Comparison of ENCODE assay signal across 27 mouse cellular contexts in the genomic region with DNA sequence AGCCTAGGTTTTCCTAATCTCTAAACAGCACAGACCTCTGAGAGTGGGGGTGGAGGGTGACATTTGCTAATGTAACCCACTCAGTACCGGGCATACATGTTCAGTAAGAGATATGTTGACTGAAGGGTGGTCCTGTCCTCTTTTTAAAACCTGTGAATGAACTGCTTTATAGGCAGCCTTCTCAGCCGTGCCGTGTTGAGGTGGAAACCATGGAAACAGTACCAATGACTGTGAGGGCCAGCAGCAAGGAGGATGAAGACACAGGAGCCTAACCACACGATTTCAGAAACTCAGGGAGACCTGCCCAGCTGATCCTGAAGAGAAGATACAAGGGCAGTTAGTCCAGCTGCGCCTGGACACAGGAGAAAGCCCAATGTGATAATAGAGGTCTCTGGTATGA. TPM values are rescaled to one million over a fixed set of nuclear protein-coding genes. Genes with fewer than 3 reads are reported as not detected.
DNase-seq lines count a peak whose midpoint lies in the region; ATAC-seq and TF ChIP-seq lines count a peak whose summit lies in the region.
"Had no signal": no experiment of that assay in that cellular context is flagged by ENCODE, and none has a peak within 500 bp of the region (broad histone marks: within the 10 kb centered on the region; RNA-seq: fewer than 3 reads in every experiment).

No protein-coding gene starts in this region.

- no peaks in the 10 kb centered on the region for H3K9me3 ChIP-seq in forebrain, postnatal 0 days (ENCODE audit: low read length)
- H3K9me3 ChIP-seq in forebrain, embryonic 15.5 days: no peaks in the 10 kb centered on the region
- H3K9me3 ChIP-seq in hindbrain, embryonic 16.5 days (ENCODE audit: control insufficient read depth, low read length): no peaks in the 10 kb centered on the region
- H3K9me3 ChIP-seq in hindbrain, embryonic 11.5 days (ENCODE audit: control insufficient read depth, low read length): no peaks in the 10 kb centered on the region
- no peaks in the 10 kb centered on the region for H3K9me3 ChIP-seq in neural tube, embryonic 14.5 days (ENCODE audit: control insufficient read depth, low read length)
- H3K9me3 ChIP-seq: forebrain, embryonic 10.5 days; forebrain, embryonic 13.5 days; G1E; heart, embryonic 12.5 days; heart, embryonic 15.5 days; hindbrain, embryonic 13.5 days; intestine, embryonic 15.5 days had no signal

- no peak overlapping the region for H3K4me3 ChIP-seq in forebrain, postnatal 0 days (ENCODE audit: low read depth, low read length)
- H3K4me3 ChIP-seq in forebrain, embryonic 15.5 days: no peak overlapping the region
- no peak overlapping the region for H3K4me3 ChIP-seq in hindbrain, embryonic 16.5 days (ENCODE audit: low read length)
- H3K4me3 ChIP-seq in hindbrain, embryonic 11.5 days (ENCODE audit: low read depth, low read length): no peak overlapping the region
- no peak overlapping the region for H3K4me3 ChIP-seq in neural tube, embryonic 14.5 days (ENCODE audit: low read depth, low read length)
- H3K4me3 ChIP-seq: forebrain, embryonic 10.5 days; forebrain, embryonic 13.5 days; gastrocnemius, adult 2 months; heart, embryonic 12.5 days; heart, embryonic 15.5 days; hindbrain, embryonic 13.5 days; intestine, embryonic 15.5 days had no signal

- WGBS in forebrain, postnatal 0 days: 54% methylated on average over 5 of the region's 5 CpGs
- 64% methylated on average over 5 of the region's 5 CpGs for WGBS in forebrain, embryonic 15.5 days
- 56% methylated on average over 5 of the region's 5 CpGs for WGBS in hindbrain, embryonic 16.5 days
- 60% methylated on average over 5 of the region's 5 CpGs for WGBS in hindbrain, embryonic 11.5 days
- 71% methylated on average over 5 of the region's 5 CpGs for WGBS in neural tube, embryonic 14.5 days

- H3K4me2 ChIP-seq in forebrain, postnatal 0 days (ENCODE audit: low read depth): no peak overlapping the region
- no peak overlapping the region for H3K4me2 ChIP-seq in forebrain, embryonic 15.5 days (replicated peaks)
- no peak overlapping the region for H3K4me2 ChIP-seq in hindbrain, embryonic 16.5 days (ENCODE audit: low read length)
- no peak overlapping the region for H3K4me2 ChIP-seq in hindbrain, embryonic 11.5 days (replicated peaks; ENCODE audit: low read depth, low read length)
- no peak overlapping the region for H3K4me2 ChIP-seq in neural tube, embryonic 14.5 days (ENCODE audit: low read depth, low read length)
- H3K4me2 ChIP-seq: forebrain, embryonic 13.5 days; heart, embryonic 12.5 days; heart, embryonic 15.5 days; hindbrain, embryonic 13.5 days; intestine, embryonic 15.5 days had no signal

- peak; percentile 56; the same call in 1 of the 2 replicates for ATAC-seq in forebrain, postnatal 0 days
- ATAC-seq in forebrain, embryonic 15.5 days (replicated peaks): no peak
- peak; percentile 45; the same call in 1 of the 2 replicates for ATAC-seq in hindbrain, embryonic 16.5 days
- no peak for ATAC-seq in hindbrain, embryonic 11.5 days (ENCODE audit: low FRiP score)
- 0 out of 2 replicates have a peak, but pooled peaks have one; percentile 31 for ATAC-seq in neural tube, embryonic 14.5 days (ENCODE audit: low read depth)
- ATAC-seq: forebrain, embryonic 13.5 days; intestine, embryonic 15.5 days; Patski had no signal

- no peaks in the 10 kb centered on the region for H3K4me1 ChIP-seq in forebrain, postnatal 0 days (ENCODE audit: insufficient read depth)
- no peaks in the 10 kb centered on the region for H3K4me1 ChIP-seq in forebrain, embryonic 15.5 days
- H3K4me1 ChIP-seq in hindbrain, embryonic 16.5 days (ENCODE audit: control insufficient read depth, insufficient read depth, low read depth, low read length): no peaks in the 10 kb centered on the region
- no peaks in the 10 kb centered on the region for H3K4me1 ChIP-seq in hindbrain, embryonic 11.5 days (replicated peaks; ENCODE audit: control insufficient read depth, insufficient read depth, low read length)
- no peaks in the 10 kb centered on the region for H3K4me1 ChIP-seq in neural tube, embryonic 14.5 days (ENCODE audit: control insufficient read depth, insufficient read depth, low read length)
- H3K4me1 ChIP-seq: forebrain, embryonic 10.5 days; forebrain, embryonic 13.5 days; heart, embryonic 12.5 days; heart, embryonic 15.5 days; hindbrain, embryonic 13.5 days; intestine, embryonic 15.5 days had no signal

- no peak for TF ChIP-seq CTCF in forebrain, postnatal 0 days (IDR thresholded peaks at IDR 0.05; ENCODE audit: low read depth)

- H3K9ac ChIP-seq in forebrain, postnatal 0 days: no peak overlapping the region
- no peak overlapping the region for H3K9ac ChIP-seq in forebrain, embryonic 15.5 days (replicated peaks)
- no peak overlapping the region for H3K9ac ChIP-seq in hindbrain, embryonic 16.5 days (ENCODE audit: low read depth, low read length)
- no peak overlapping the region for H3K9ac ChIP-seq in hindbrain, embryonic 11.5 days (ENCODE audit: low read depth, low read length)
- no peak overlapping the region for H3K9ac ChIP-seq in neural tube, embryonic 14.5 days (replicated peaks; ENCODE audit: low read depth, low read length)
- H3K9ac ChIP-seq: forebrain, embryonic 13.5 days; heart, embryonic 12.5 days; heart, embryonic 15.5 days; hindbrain, embryonic 13.5 days; intestine, embryonic 15.5 days had no signal

- no peaks in the 10 kb centered on the region for H3K36me3 ChIP-seq in forebrain, postnatal 0 days (ENCODE audit: insufficient read depth)
- no peaks in the 10 kb centered on the region; the same call in 1 of the 2 replicates for H3K36me3 ChIP-seq in forebrain, embryonic 15.5 days
- H3K36me3 ChIP-seq in hindbrain, embryonic 16.5 days (ENCODE audit: control insufficient read depth, insufficient read depth, low read length): no peaks in the 10 kb centered on the region
- H3K36me3 ChIP-seq in hindbrain, embryonic 11.5 days (ENCODE audit: control insufficient read depth, insufficient read depth, low read length): no peaks in the 10 kb centered on the region
- H3K36me3 ChIP-seq in neural tube, embryonic 14.5 days (ENCODE audit: control insufficient read depth, insufficient read depth, low read length): no peaks in the 10 kb centered on the region
- H3K36me3 ChIP-seq: G1E; intestine, embryonic 15.5 days had no signal

- no peaks in the 10 kb centered on the region for H3K27me3 ChIP-seq in forebrain, postnatal 0 days (ENCODE audit: insufficient read depth, low read length)
- no peaks in the 10 kb centered on the region for H3K27me3 ChIP-seq in forebrain, embryonic 15.5 days
- H3K27me3 ChIP-seq in hindbrain, embryonic 16.5 days (replicated peaks; ENCODE audit: control insufficient read depth, insufficient read depth, low read length): no peaks in the 10 kb centered on the region
- no peaks in the 10 kb centered on the region for H3K27me3 ChIP-seq in hindbrain, embryonic 11.5 days (ENCODE audit: control insufficient read depth, insufficient read depth, low read length)
- no peaks in the 10 kb centered on the region for H3K27me3 ChIP-seq in neural tube, embryonic 14.5 days (ENCODE audit: control insufficient read depth, insufficient read depth, low read length)
- H3K27me3 ChIP-seq: CH12.LX; forebrain, embryonic 13.5 days; heart, embryonic 12.5 days; heart, embryonic 15.5 days; hindbrain, embryonic 13.5 days; intestine, embryonic 15.5 days; Patski had no signal

- peak; percentile 7 for DNase-seq in forebrain, postnatal 0 days
- DNase-seq in hindbrain, embryonic 11.5 days (ENCODE audit: low spot score): no peak
- DNase-seq in neural tube, embryonic 10.5 days (ENCODE audit: extremely low spot score, low spot score): no peak
- DNase-seq in brain, adult 2 months (ENCODE audit: low read depth, low spot score): peak; percentile 15
- DNase-seq: adrenal gland, postnatal 10 days; adrenal gland, postnatal 36 days; B cell, adult 2 months; cerebellum, adult 11-12 months; cerebellum, adult 8-10 months; cerebellum, postnatal 10 days; gastrocnemius, adult 2 months; gastrocnemius, postnatal 14 days; heart, postnatal 10 days; heart, postnatal 36 days; kidney, adult 11 months had no signal

- no peak overlapping the region; the same call in 1 of the 2 replicates for H3K27ac ChIP-seq in forebrain, postnatal 0 days (ENCODE audit: low read depth, low read length)
- H3K27ac ChIP-seq in forebrain, embryonic 15.5 days (replicated peaks): no peak overlapping the region
- H3K27ac ChIP-seq in hindbrain, embryonic 16.5 days (ENCODE audit: low read depth, low read length): no peak overlapping the region
- H3K27ac ChIP-seq in hindbrain, embryonic 11.5 days (ENCODE audit: low read depth, low read length): no peak overlapping the region
- H3K27ac ChIP-seq in neural tube, embryonic 14.5 days (ENCODE audit: low read depth, low read length): no peak overlapping the region
- H3K27ac ChIP-seq: forebrain, embryonic 10.5 days; forebrain, embryonic 13.5 days; gastrocnemius, adult 2 months; heart, embryonic 15.5 days; hindbrain, embryonic 13.5 days; intestine, embryonic 15.5 days had no signal

RNA-seq across cellular contexts. Expression of gene Il15ra, which starts 27.9 kb away (rescaled TPM):
- total RNA-seq in forebrain, postnatal 0 days (2014; rRNA removed): 1.00 and 2.2 TPM in 2 replicates
- 0.83 and 1.3 TPM in 2 replicates for polyA plus RNA-seq in forebrain, postnatal 0 days (2015; fragmentation: Nextera tagmentation; extraction: Ambion mirVana)
- 0.74 and 0.86 TPM in 2 replicates for polyA plus RNA-seq in forebrain, embryonic 15.5 days (2015; fragmentation: Nextera tagmentation; extraction: Ambion mirVana)
- 1.2 TPM in 2 replicates for polyA plus RNA-seq in hindbrain, embryonic 16.5 days (2015; fragmentation: Nextera tagmentation; extraction: Ambion mirVana)
- polyA plus RNA-seq in hindbrain, embryonic 11.5 days (2014; fragmentation: Nextera tagmentation; extraction: Ambion mirVana): 0.25 and 0.39 TPM in 2 replicates
- 0.79 and 1.1 TPM in 2 replicates for polyA plus RNA-seq in neural tube, embryonic 14.5 days (2014; fragmentation: Nextera tagmentation; extraction: Ambion mirVana)
- polyA plus RNA-seq: G1E had no signal

RNA-seq across cellular contexts. Expression of gene Fbh1, which starts 44.4 kb away (rescaled TPM):
- total RNA-seq in forebrain, postnatal 0 days (2014; rRNA removed): 84.0 and 98.9 TPM in 2 replicates
- polyA plus RNA-seq in forebrain, postnatal 0 days (2015; fragmentation: Nextera tagmentation; extraction: Ambion mirVana): 64.8 and 66.2 TPM in 2 replicates
- polyA plus RNA-seq in forebrain, embryonic 15.5 days (2015; fragmentation: Nextera tagmentation; extraction: Ambion mirVana): 124 and 128 TPM in 2 replicates
- polyA plus RNA-seq in hindbrain, embryonic 16.5 days (2015; fragmentation: Nextera tagmentation; extraction: Ambion mirVana): 124 and 136 TPM in 2 replicates
- 132 and 148 TPM in 2 replicates for polyA plus RNA-seq in hindbrain, embryonic 11.5 days (2014; fragmentation: Nextera tagmentation; extraction: Ambion mirVana)
- polyA plus RNA-seq in neural tube, embryonic 14.5 days (2014; fragmentation: Nextera tagmentation; extraction: Ambion mirVana): 125 and 146 TPM in 2 replicates

RNA-seq across cellular contexts. Expression of gene Ankrd16, which starts 44.7 kb away (rescaled TPM):
- 51.1 and 57.1 TPM in 2 replicates for total RNA-seq in forebrain, postnatal 0 days (2014; rRNA removed)
- polyA plus RNA-seq in forebrain, postnatal 0 days (2015; fragmentation: Nextera tagmentation; extraction: Ambion mirVana): 18.5 and 26.9 TPM in 2 replicates
- polyA plus RNA-seq in forebrain, embryonic 15.5 days (2015; fragmentation: Nextera tagmentation; extraction: Ambion mirVana): 43.3 and 48.3 TPM in 2 replicates
- polyA plus RNA-seq in hindbrain, embryonic 16.5 days (2015; fragmentation: Nextera tagmentation; extraction: Ambion mirVana): 38.3 and 46.4 TPM in 2 replicates
- 32.9 and 35.3 TPM in 2 replicates for polyA plus RNA-seq in hindbrain, embryonic 11.5 days (2014; fragmentation: Nextera tagmentation; extraction: Ambion mirVana)
- polyA plus RNA-seq in neural tube, embryonic 14.5 days (2014; fragmentation: Nextera tagmentation; extraction: Ambion mirVana): 39.3 and 39.4 TPM in 2 replicates

Comparison
In these comparisons a context has a peak if more than half of its experiments do, and no peak if none do; other contexts are left out.
1. ATAC-seq: peak in forebrain, postnatal 0 days (single experiment), hindbrain, embryonic 16.5 days (single experiment) and neural tube, embryonic 14.5 days (single experiment); none in forebrain, embryonic 15.5 days (single experiment) and hindbrain, embryonic 11.5 days (single experiment).
2. DNase-seq: peak in forebrain, postnatal 0 days (single experiment) and brain, adult 2 months (single experiment); none in hindbrain, embryonic 11.5 days (single experiment) and neural tube, embryonic 10.5 days (single experiment).